Mouse (Mus musculus) frontal cortex, postnatal 14 days (tissue): ENCODE results near the gene Fhdc1.

ENCODE experiments used
- DNase-seq, 2 experiments: peaks; one replicate each; pipeline ENCODE4 v3.0.0; 2022; ENCODE audit warnings: low spot score in 2 of 2

Gene Fhdc1

GRCm38 (mm10) chr3:84435288-84436043 is 44.8 kb downstream of the Fhdc1 start:
- no peak for DNase-seq

DNA sequence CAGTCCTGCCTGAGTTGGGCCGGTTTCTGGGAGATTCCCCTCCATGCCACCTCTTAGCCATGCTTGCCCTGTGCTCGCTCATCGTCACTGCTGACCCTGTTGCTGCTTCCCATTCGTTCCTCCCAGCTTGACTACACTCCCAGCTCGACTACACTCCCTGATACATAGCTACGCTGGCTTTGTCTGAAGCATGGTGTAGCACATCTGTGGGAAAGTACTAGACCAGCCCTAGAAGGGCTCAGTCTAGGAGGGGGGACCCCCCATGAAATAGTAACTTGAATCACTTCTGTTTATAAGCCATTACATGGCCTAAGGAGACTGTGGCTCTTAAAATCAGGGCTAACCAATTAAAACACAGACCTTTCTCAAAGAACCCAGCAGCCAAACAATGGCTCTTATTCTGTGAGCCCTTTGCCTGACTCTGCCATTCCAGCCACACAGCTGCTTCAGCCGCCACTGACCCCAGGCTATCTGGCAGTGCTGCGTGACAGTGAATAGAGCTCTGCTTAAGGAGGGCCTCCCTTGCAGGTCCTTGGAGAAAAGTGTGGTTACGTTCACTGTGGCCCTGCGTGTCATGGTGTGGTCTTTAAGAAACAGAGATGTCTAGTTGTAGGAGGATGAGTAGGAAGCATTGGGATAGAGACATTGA is 47.3 kb downstream of the Fhdc1 start:
- DNase-seq, result no peak

- DNase-seq, result no peak
Measured at GRCm38 (mm10) chr3:84431257-84431656, 49.0 kb downstream of the Fhdc1 start.

- DNase-seq, result no peak
Measured at GRCm38 (mm10) chr3:84430152-84430551, 50.1 kb downstream of the Fhdc1 start.

- DNase-seq, result no peak
Measured at GRCm38 (mm10) chr3:84428994-84429725, 51.1 kb downstream of the Fhdc1 start.

- DNase-seq, result no peak
Measured at GRCm38 (mm10) chr3:84427779-84428178, 52.5 kb downstream of the Fhdc1 start.

DNA sequence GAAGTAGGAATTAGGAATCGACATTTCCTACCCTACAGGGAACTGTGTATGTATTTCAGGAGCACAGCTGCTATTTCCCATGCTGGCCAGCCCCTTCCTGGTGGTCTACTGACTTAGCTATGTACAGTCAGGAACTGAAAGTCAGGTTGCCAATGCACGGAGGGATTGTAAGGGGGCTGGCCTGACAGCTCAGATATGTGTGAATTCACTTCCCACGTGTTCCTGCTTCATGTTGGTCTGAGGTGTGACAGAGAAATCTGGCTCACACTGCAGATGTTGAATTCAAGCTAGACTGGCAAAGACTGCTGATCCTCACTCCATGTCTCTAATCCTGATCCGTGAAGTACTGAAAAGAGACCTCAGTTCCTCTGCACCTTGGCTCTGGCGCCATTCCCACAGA is 57.9 kb downstream of the Fhdc1 start:
- DNase-seq, result no peak

DNA sequence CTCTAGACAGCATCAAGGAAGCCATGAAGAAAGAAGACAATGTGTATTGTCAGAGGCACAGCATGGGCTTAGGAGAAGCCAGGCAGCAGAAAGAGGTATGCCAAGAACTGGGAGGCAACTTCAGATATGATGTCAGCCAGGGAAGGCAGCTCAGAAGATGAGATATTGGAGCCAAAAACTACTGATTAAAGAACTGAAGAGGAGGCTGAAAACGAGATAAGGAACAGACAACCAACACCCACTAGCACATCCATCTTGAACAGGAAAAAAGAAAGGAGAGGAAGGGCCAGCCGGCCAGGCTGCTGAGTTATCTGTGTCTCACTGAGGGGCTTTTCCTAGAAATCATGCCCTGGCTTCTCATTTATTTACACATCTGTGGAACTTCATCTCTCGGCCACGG is 66.4 kb downstream of the Fhdc1 start:
- no peak for DNase-seq

- DNase-seq, result no peak
Measured at GRCm38 (mm10) chr3:84412920-84413319, 67.3 kb downstream of the Fhdc1 start.

DNA sequence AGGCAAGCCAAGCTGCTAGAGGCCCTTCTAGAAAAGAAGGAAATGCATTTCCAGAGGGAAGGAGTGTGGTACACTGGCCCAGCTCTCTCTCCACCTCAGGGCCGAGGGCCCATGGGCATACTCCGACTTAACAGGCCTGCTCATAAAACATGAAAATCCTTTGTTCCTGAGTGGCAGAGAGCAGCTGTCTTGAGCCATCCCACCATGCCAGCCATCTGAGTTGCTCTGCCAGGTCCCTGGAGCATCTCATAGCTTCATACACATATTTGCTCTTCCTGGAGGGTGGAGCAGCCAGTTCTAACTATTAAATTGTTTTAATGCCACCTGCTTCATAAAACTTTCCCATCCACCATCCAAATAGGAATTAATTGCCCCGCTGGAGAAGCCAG is 70.8 kb downstream of the Fhdc1 start:
- DNase-seq, result no peak

GRCm38 (mm10) chr3:84408756-84409473 is 71.3 kb downstream of the Fhdc1 start:
- no peak for DNase-seq

DNA sequence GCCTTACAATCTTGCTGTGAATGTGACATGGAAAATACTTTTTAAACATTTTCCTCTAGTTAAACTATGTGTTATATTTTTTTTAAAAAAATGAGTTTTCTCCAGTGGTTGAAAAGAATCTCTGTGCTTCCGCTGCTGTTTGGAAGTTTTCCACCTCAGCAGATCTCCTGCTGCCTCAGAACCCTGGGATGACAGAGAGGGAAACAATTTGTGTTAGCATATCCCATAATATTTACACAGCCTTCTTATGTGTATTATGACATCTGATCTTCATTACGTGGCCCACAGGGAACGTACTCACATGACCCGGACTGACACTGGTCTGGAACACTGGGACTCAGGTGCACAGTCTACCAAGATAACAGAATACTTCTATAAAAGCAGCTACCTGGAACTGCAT is 74.7 kb downstream of the Fhdc1 start:
- DNase-seq, result no peak

DNA sequence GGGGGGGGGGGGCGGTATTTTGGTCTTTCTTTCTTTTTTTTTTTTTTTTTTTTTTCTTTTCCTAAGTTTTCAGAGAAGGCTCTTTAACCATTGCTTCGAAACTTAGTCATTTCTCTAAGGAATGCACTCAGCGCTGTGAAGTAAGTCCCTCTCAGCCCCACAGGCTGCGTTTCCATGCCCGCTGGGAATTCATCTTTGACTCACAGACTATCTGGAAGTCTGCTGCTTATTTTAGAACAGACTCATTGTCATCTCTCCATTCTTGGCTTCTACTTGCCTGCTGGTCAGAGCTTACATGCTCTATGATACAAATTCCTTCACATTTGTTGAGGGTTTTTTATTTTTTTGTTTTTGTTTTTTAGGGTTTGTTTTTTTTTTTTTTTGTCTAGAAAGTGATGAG is 76.8 kb downstream of the Fhdc1 start:
- no peak for DNase-seq

DNA sequence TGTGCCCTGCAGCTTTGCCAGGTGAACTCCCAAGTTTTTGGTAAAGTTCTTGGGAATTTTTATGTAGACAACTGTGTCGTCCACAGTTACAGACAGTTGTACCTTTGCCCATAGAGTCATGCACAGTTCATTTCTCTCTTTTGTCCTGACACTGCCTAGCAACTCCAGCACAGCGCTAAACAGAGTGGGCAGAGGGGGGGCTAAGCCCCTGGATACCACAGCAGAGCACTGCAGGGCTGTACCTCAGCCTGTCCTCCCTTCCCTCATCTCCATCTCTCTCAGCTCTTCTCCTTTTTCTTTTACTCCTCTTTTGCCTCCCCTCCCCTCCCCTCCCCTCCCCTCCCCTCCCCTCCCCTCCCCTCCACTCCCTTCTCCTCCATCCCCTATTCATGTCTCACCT is 77.5 kb downstream of the Fhdc1 start:
- no peak for DNase-seq

DNA sequence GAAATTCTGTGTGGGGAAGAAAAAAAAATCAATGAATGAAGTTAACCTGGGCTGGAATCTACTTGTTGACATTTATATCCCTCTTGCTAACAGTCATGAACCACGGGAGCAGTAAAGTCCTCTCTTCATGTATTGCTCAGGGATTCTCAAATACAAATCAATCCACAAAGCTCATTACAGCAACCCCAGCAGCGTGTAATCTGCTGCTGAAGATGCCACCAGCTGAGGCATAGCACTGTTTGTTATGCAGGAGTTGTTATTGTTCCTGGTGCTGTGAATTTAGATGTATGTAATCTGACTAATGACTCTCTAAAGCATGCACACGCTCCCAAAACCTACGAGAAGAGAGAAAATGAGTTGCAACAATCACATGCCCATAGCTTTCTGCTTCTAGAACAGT is 82.3 kb downstream of the Fhdc1 start:
- no peak for DNase-seq

GRCm38 (mm10) chr3:84396240-84396639 is 84.0 kb downstream of the Fhdc1 start:
- DNase-seq, result no peak

DNA sequence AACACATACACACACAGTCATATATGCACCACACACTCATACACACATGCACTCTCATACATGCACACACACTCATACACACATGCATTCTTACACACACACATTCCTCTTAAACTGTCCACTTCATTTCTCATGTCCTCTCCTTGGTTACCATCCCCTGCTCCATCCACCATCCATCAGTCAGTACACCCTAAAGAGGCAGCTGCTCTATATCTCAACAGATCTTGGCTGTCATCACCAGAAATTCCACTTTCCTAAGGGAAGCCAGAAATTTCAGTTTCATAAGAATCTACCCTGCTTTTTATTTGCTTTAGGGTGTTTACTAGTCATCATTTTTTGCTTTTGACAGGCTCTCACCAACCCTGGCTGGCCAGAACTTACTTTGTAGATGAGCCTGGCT is 84.4 kb downstream of the Fhdc1 start:
- no peak for DNase-seq

DNA sequence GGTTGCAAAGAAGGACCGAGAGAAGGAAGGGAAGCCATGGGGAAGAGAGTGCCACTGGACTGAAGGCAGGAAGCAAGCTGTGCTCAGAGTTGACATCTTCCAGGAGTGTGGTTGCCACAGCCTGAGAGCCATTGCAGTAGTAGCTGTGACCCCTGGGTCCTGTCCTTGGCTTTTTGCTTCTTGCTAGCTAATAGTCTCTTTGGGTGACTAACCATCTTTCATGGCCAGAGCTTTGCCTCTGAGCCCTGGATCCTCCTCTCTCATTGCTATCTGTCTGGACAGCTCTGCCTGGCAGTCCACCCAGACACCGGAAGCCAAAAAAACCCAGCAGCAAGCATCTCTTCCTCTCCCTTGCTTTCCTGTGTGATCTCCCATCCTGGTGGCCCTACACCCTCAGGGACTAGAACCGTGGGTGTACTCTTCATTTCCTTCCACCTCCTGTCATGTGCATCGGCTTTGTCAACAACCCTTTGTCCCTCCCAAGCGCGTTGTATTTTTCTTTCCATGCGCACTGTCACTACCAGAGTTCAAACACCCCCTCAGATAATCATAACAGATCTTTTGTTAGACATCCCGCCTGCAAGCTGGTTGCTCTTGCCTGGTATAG is 85.3 kb downstream of the Fhdc1 start:
- DNase-seq, result no peak
